Mouse (Mus musculus) layer of hippocampus, postnatal 36 days (tissue): ENCODE results near the gene Pno1. TPM values are rescaled to one million over a fixed set of nuclear protein-coding genes. Genes with fewer than 3 reads are reported as not detected.

Source experiments
- DNase-seq, 2 experiments: peaks; one replicate each; pipeline ENCODE4 v3.0.0; 2022
- total RNA-seq, 2 experiments: library from RNA; stranded (reverse); gene quantifications; 2 replicates each; pipeline ENCODE4 v1.2.3; 2021

The Pno1 gene
- total RNA-seq, 2 experiments from 2014 or later: 26.6 to 30.3 TPM

DNA sequence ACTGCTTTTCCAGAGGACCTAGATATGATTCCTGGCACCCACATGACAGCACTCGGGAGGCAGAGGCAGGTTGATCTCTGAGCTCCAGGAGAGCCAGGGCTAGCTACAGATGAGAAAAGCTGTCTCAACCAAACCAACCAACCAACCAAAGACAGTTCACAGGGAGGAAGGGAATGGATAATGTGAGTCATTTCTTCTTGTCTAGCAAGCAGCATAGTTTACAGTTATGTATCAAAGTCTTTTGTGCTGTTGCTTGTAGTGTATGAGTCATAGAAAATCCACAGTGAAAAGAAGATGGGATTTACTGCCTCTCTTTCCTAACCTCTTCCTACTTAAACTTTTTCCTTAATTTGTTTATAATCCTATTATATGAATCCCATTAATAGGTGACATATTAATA lies 34.7 kb downstream of the Pno1 start:
- DNase-seq: no peak

DNA sequence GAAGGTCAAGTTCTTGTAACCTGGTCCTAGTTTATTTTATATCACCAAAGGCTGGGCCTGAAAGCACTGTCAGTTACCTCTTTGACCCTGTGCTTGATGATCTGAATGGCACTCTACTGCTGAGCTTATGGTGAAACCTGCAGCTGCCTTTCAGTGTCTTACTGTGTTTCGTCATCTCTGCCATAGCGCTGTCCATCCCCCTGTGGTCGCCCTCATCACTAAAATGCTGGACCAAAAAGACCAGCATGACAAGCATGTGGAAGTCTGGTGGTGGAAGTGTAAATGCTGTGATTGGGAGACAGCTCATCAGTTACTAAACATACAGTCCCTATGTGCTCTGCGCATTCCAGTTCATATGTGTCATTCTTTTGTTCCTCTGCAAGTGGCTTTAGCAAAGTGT lies 39.1 kb downstream of the Pno1 start:
- DNase-seq: no peak

DNA sequence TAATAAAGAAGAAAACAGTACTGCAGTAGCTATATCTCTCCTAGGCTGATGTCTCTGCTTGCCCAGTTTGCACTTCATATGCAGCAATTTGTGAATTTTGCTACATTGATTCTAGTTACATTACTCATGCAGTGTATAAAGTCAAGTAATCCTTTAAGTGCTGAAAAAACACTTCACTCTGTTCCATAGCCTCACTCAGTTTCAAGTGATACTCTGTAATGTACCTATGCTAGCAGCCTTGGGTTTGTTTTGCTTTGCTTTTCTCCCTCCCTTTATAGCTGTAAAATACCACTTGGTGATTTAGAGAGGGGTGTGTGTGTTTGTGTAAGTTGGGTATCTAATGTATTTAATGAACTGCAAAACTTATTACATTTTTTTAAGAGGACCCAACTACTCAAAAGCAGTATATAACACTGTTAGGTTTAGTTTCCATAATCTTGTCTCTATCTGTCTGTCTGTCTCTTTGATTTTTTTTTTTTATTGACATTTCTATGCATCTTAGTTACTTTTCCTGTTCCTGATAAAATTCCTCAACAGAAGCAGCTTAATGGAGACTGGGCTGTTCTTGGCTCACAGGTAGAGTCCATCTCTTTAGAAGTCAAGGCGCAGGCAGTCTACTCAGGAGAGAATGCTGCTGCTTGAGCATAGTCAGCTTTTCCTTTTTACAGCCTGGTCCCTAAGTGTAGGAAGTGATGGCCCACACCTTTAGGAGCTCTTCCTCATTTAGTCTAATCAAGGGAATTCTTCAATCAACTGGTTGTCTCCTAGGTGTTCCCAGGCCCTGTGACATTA lies 40.2 kb downstream of the Pno1 start:
- DNase-seq: no peak

DNA sequence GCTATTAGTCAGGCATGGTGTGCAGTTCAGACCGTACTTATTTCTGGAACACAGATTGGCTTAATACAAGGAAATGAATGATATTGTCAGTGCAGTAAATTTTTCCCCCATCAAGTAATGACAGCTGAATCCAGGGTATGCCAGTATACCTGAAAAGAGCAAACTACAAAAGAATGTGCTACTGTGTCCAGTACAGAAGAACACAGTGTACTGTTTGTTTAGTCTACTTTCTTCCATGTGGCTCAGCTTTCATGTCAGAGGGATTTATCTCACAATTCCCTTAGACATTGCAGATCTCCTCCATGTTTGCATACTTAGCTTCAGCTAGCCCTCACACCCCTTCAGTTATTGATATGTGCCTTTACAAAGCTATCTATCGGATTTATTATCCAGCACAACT lies 42.1 kb downstream of the Pno1 start:
- DNase-seq: no peak

DNA sequence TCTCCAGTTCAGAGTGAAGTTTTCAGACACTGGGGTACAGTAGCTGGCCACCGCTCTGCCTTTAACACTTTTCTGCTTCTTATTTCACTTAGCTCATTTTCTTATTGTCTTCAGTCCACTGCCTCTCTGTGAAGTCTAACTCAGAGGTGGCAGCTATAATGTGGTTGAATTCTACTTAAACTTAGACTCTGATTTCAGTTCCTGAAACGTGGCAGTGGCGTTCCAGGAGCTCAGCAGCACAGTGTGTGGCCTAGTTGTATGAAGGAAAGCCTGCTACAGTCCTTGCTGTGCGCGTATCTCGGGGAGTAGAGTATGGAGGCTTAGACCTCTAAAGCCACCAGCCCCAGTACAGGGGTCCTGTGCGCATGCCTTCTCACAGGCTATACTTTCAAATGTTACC lies 44.7 kb downstream of the Pno1 start:
- DNase-seq: no peak

DNA sequence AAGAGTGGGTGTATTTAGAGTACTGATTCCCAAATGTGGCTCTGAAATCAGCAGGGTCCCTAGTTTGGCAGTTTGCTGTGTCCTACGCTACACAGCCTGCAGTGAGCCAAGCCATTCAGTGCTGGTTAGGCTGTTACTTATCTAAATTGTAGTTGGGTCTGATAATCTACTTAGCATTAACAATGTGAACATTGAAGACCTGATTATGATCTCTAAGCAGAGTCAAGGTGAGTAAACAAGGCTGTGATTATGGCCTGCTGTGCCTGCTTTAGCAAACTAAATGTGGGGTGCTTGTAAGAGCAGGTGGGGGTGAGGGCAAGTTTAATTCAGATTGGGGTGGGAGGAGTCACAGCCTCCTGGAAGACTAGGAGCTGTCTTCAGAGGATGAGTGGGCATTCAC lies 47.4 kb downstream of the Pno1 start:
- DNase-seq: no peak

DNA sequence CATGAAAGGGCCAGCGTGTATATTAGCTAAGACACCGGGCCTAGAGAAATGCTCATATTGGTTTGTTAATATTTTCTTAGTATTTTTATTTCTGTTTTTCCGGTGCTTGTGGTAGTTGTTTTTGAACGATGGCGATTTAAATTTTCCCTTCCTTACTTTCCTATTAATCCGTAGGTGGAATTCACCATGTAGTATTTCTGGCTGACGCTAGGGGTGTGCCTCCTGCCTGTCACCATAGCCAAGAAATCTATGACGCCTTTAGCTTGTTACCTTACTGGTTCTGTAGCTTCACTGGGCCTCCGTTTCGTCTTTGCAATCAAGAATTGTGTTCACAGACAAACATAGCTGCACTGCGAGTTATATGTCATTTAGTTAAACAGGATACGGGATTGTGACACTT lies 51.1 kb downstream of the Pno1 start:
- peak; percentile 18 to 31 for DNase-seq

DNA sequence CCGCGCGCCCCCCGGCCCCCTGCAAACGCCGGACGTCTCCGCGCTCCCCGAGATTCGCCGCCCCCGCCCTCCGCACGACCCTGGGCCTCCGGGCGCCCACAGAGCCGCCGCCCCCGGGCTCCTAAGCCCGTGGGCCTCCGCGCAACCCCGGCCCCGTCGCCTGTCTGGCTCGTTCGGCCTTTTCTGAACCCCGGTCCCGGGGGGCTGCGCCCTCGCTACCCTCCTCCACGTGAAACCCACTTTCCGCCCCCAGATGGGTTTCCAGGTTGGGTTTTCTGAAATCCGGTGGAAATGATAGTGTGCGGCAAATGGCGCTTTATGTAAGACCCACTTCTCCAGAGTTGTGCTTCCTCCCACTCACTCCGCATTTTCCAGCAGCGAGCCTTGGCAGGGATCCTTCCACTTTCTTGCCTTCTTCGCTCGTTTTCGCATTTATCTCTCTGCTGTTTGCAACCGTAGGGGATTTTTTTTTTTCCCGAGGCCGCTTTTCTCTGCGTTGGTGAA lies 51.6 kb downstream of the Pno1 start:
- peak; percentile 74 to 77 for DNase-seq

DNA sequence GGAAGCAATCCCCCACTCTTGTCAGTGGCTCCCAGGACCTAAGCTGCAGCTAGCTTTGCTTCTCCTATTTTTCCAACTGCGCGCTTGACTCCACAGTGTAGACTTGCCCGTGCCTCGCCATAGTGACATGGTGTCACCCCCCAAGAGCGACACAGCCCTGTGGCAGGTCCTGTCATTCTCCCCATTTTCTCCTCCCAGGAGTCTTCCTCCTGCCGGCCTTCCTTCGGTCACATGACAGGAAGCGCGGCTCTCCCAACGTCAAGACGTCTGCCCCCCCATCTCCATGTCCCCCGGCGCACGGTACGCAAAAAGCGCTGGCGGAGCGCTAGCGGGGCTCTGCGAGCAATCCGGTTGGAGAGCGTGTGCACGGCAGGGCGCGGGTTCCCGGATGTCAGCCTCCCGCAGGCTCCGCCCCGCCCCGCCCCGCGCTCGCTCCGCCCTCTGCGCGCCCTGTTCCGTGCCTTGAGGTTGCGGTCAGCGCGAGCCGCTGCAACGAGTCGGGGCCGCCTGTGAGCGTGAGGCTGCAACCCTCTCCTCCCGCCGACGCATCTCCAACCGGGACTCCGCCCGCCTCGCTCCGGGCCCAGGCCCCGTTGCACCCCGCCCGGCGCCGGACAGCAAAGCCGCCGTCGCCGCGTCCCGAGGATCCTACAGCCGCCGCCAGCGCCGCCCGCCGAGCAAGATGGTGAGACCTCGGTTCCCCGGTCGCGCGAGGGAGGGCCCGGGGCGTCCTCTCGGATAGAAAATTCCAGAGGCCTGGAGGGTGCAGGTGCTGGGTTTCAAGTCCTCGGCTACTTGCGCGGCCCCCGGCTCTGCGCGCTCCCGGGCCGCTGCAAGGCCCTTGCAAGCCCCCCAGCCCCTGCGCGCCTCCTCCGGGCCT lies 52.3 kb downstream of the Pno1 start, which contains the start of gene Ppp3r1:
TSS of gene Ppp3r1 (plus strand) at position 406 of the 880 bp plus-strand sequence.
- DNase-seq: peak; percentile 95 to 96

Other genes with a start within 250 kb of the Pno1 start
- 100 to 1,000 TPM; 117 to 126 TPM for gene Cnrip1, start 160.0 kb downstream of the Pno1 start, total RNA-seq
- gene Plek, start 159.2 kb downstream of the Pno1 start, total RNA-seq: 1 to 10 TPM; 4.7 to 5.7 TPM
- gene Ppp3r1, start 52.3 kb downstream of the Pno1 start, total RNA-seq: 1,000 to 10,000 TPM in 1 of 2 experiments, 100 to 1,000 TPM in 1; 907 to 1,012 TPM
- gene Wdr92, start 29.5 kb downstream of the Pno1 start, total RNA-seq: 10 to 100 TPM in 1 of 2 experiments, 1 to 10 TPM in 1; 9.0 to 11.4 TPM
- gene C1d, start 46.0 kb upstream of the Pno1 start, total RNA-seq: 10 to 100 TPM; 49.3 to 49.8 TPM